Mouse (Mus musculus) embryo, embryonic 11 days (tissue): Measurements from ENCODE around the gene Mageb1.
"Not testable (repeated sequence)": the region's sequence is repeated elsewhere in the genome, so short reads cannot be mapped to it uniquely, and the experiment has no call there.

ENCODE experiments used
- DNase-seq: peaks from one replicate; pipeline ENCODE4 v3.0.0-alpha.2; 2015

Gene Mageb1

DNA sequence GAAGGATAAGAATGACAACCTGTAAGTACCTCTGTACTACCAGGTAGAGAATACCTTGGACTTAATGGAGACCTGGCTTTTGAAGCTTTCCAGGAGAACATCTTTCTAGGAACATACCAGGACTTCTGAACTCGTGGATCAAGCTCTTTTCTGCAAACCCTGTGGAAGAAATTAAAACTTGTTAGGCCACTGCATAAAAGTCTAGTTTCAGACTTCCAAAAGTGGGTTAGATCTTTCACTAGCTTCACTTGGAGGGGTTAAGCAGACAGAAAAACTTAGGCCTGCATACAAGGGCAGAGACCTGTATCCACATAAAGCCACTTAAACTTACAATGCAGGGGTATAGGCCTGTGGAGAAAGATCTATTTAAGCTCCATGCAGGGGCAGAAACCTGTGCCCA, at the start of gene Mageb1:
TSS of gene Mageb1 (minus strand) at position 101 of the 400 bp plus-strand sequence.
- DNase-seq, result not testable (repeated sequence)
